Mouse (Mus musculus): ENCODE results near the gene 1700003H04Rik.

GRCm38 (mm10) chr3:124557317-124557716, 23.6 kb downstream of the 1700003H04Rik start:
- TF ChIP-seq CTCF (IDR thresholded peaks at IDR 0.05; ENCODE audit: insufficient read depth, low read depth, low read length): no peak
- TF ChIP-seq POLR2A (IDR thresholded peaks at IDR 0.05; ENCODE audit: insufficient read depth, low read depth, low read length): no peak

Measured in olfactory bulb, adult 2 months (tissue).